Mouse (Mus musculus) midbrain, embryonic 16.5 days (tissue): ENCODE results near the gene Vasp. TPM values are rescaled to one million over a fixed set of nuclear protein-coding genes. Genes with fewer than 3 reads are reported as not detected.

Experiments
- polyA plus RNA-seq: library from polyadenylated mRNA; unstranded; fragments of >200 nt; fragmentation: Nextera tagmentation; extraction: Ambion mirVana; gene quantifications from 2 replicates; pipeline ENCODE4 v1.2.1, GENCODE M21; 2015

Vasp gene
- polyA plus RNA-seq, 1 experiment from 2014 or later, result 35.5 TPM

Other genes with a start within 250 kb of the Vasp start
- gene Foxa3, start 248.3 kb downstream of the Vasp start, polyA plus RNA-seq, result not detected in 2 replicates
- 25.6 and 28.7 TPM in 2 replicates for gene Sympk, start 247.4 kb downstream of the Vasp start, polyA plus RNA-seq
- gene Rsph6a, start 217.1 kb downstream of the Vasp start, polyA plus RNA-seq, result 0.14 and 0.28 TPM in 2 replicates
- 28.4 and 28.7 TPM in 2 replicates for gene Dmwd, start 195.6 kb downstream of the Vasp start, polyA plus RNA-seq
- gene Dmpk, start 188.0 kb downstream of the Vasp start, polyA plus RNA-seq, result 6.9 and 8.1 TPM in 2 replicates
- gene Six5, start 177.2 kb downstream of the Vasp start, polyA plus RNA-seq, result 1.5 and 1.6 TPM in 2 replicates
- gene Gm4969, start 153.4 kb downstream of the Vasp start, polyA plus RNA-seq, result 8.2 and 9.5 TPM in 2 replicates
- 18.2 and 21.1 TPM in 2 replicates for gene Fbxo46, start 152.0 kb downstream of the Vasp start, polyA plus RNA-seq
- 24.9 and 28.8 TPM in 2 replicates for gene Qpctl, start 122.5 kb downstream of the Vasp start, polyA plus RNA-seq
- 105 TPM in 2 replicates for gene Snrpd2, start 122.1 kb downstream of the Vasp start, polyA plus RNA-seq
- gene Gipr, start 105.7 kb downstream of the Vasp start, polyA plus RNA-seq, result 4.0 and 4.8 TPM in 2 replicates
- 10.6 TPM in 2 replicates for gene Eml2, start 95.4 kb downstream of the Vasp start, polyA plus RNA-seq
- 3.4 and 4.5 TPM in 2 replicates for gene Gpr4, start 59.3 kb downstream of the Vasp start, polyA plus RNA-seq
- 33.8 and 36.5 TPM in 2 replicates for gene Opa3, start 43.5 kb downstream of the Vasp start, polyA plus RNA-seq
- gene Ppm1n, start 8.2 kb upstream of the Vasp start, polyA plus RNA-seq, result 1.5 and 1.6 TPM in 2 replicates
- gene Rtn2, start 10.8 kb upstream of the Vasp start, polyA plus RNA-seq, result 111 and 114 TPM in 2 replicates
- gene Fosb, start 38.2 kb upstream of the Vasp start, polyA plus RNA-seq, result 0.06 TPM in 2 replicates
- gene Ercc1, start 73.0 kb upstream of the Vasp start, polyA plus RNA-seq, result 80.1 and 82.4 TPM in 2 replicates
- gene Cd3eap, start 87.7 kb upstream of the Vasp start, polyA plus RNA-seq, result 24.1 and 24.6 TPM in 2 replicates
- gene Ppp1r13l, start 87.9 kb upstream of the Vasp start, polyA plus RNA-seq, result 2.0 and 2.8 TPM in 2 replicates
- gene Ercc2, start 110.2 kb upstream of the Vasp start, polyA plus RNA-seq, result 28.0 and 29.5 TPM in 2 replicates
- gene Klc3, start 132.3 kb upstream of the Vasp start, polyA plus RNA-seq, result 1.4 and 1.7 TPM in 2 replicates
- 0.25 and 0.35 TPM in 2 replicates for gene Ckm, start 133.0 kb upstream of the Vasp start, polyA plus RNA-seq
- gene Mark4, start 187.0 kb upstream of the Vasp start, polyA plus RNA-seq, result 14.8 and 16.2 TPM in 2 replicates
- 0.12 and 0.45 TPM in 2 replicates for gene Exoc3l2, start 191.5 kb upstream of the Vasp start, polyA plus RNA-seq
- gene Bloc1s3, start 236.6 kb upstream of the Vasp start, polyA plus RNA-seq, result 3.9 and 4.2 TPM in 2 replicates
- gene Trappc6a, start 236.6 kb upstream of the Vasp start, polyA plus RNA-seq, result 30.5 and 31.9 TPM in 2 replicates
- 0.88 and 0.92 TPM in 2 replicates for gene Nkpd1, start 246.0 kb upstream of the Vasp start, polyA plus RNA-seq